Mouse (Mus musculus) retina, postnatal 1 day (tissue): ENCODE data around the gene St8sia1.
"Not testable (repeated sequence)": the region's sequence is repeated elsewhere in the genome, so short reads cannot be mapped to it uniquely, and the experiment has no call there.

ENCODE experiments used
- DNase-seq: peaks from one replicate; pipeline ENCODE4 v3.0.0-alpha.2; 2012

The St8sia1 gene

DNA sequence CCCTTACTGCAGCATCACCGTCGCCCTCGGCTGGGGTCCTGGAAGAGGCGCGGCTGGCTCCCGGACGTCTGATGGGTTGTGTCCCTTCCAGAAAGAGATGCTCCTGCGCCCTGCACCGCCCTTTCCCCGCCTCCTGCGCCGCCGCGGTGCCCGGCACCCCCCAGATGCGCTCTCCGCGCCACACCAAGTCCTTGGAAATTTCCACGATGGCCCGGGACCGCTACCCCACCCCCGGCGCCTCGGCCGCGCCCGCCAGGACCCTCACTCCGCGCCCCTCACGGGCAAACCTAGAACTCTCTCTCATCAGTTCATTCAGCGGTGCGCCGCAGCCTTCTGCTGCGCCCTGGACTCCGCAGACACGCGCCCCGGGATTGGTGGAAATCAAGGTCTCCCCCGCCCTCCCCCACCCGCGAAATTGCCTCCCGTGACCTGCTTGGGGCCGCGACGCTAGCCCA is at the start of gene St8sia1:
Gene St8sia1, minus strand, starts transcription at position 377 of the 455 bp plus-strand sequence.
- peak; percentile 86 for DNase-seq

DNA sequence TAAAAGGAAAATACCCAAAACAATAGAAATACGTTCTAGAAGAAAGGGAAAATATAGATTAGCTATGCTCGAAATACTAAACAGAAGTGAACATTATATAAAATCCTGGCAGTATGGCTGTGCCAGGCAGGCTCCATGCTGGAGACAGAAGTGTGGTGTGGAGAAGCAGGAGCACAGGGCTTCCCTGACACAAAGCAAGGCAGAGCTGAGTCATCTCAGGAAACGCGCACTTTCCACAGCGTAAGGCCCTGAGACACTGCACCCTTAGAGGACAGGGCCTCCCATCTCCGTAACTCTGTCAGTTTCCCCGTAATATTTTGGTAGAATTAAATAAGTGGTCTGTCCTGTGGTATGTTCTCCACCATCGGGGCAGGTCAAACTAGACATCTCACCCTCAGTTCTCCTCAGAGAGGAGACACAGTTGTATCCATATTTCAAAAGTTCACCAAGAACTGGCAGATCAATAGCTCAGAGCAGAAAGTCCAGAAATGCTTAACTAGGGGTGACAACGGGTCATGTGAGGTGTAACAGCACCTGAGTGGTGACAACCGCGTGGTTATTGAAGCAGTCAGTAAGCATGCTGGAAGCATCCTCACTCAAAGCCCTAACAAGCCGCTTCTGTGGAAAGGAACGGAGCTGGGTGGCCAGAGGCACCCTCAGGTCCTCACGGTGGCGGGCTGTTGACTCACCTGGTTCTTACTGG is 48.4 kb upstream of the St8sia1 start:
- DNase-seq: no peak

DNA sequence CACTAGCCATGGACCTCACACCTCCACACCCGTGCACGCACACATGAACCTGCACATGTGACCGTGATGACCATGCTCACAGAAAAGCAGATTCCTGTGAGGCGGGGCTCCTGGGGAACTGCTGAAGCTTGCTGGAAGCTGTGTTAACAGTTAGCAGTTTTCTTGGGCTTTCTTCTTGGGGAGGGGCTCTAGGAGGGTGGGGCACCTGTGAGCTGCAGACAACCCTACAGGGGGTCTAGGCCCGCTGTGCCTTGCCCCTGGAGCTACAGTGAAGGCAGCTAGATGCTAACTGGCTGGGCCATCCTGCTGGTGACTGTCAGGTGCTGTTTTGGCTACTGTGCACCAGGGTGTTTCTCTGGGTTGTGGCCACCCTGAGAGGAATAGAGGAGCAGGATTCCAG is 44.6 kb upstream of the St8sia1 start:
- no peak for DNase-seq

DNA sequence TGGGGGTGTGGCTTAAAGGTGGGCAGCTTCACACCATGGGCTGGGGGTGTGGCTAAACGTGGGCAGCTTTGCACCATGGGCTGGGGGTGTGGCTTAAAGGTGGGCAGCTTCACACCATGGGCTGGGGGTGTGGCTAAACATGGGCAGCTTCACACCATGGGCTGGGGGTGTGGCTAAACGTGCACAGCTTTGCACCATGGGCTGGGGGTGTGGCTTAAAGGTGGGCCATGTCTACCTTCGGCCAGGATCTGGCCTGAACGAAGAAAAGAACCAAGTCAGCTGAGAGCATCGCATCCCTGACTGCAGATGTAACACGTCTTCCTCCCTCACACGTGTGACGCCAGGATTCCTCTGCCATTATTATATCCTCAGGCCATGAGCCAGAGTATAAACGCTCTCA is 41.0 kb upstream of the St8sia1 start:
- not testable (repeated sequence) for DNase-seq

DNA sequence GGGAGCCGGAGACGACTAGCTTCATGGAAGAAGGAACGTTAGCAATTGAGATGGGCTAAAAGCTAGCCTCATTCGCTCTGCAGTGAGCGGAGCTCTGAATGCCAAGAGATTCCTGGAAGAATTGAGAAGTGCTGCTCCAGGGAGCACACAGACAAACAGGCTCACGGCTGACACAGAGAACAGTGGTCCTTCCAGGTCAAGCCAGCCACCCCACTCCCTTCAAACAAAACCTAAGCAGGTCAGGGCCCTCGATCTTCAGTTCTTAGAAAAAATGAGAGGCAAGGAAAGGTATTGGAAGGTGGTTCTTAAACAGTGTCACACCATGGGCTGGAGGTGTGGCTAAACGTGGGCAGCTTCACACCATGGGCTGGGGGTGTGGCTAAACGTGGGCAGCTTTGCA is 40.5 kb upstream of the St8sia1 start:
- no peak for DNase-seq

DNA sequence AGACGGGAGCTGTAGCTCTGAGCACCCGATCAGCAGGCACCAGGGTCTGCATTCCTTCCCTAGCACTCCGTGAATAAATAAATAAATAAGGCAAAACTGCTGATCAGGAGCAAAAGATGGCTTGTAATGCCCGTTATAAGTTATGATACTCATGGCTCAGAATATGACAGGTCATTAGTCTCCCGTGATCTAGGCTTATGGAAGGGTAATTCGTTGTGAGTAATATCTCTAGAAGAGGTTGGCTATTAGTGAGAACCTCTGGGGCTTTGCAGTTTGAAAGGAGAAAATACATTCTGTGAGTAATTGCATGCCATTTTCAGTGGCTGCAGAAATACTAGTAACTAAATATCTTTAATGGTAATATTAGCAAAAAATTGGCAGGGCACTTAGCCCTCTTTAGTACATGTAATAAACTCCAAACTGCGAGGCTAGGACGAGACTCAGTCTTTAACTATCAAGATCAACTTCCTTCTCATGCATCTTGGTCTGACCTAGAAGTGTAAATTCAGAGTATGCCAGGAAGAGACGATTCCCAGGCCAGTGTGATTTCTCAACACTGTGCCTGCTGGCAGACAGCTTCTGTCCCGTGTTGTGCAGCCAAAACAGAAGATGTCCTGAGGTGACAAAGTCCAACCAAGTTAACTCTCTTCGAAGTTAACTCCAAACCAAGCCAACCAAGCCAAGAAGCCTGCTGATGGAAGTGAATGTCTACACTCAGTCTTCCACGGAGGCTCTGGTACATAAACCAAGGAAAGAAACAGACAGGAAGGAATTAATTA is 34.2 kb upstream of the St8sia1 start:
- no peak for DNase-seq

DNA sequence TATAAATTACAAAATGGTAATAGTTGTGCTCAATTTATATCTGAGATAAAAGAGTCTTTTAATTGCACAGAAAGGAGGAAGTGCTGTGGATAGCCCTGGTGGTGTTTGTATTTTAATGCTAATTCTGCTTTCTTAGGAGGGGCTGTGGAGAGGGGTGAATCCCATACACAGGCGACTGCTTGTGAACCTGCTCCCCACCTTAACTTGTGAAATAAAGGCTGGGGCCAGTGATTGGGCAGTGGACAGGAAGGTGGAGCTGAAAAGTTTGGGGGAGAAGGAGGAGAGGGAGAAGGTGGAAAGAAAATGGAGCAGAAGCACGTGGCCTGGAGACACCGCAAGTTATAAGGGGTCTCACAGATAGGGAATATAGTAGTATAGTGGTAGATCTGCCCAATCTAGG is 32.6 kb upstream of the St8sia1 start:
- no peak for DNase-seq

DNA sequence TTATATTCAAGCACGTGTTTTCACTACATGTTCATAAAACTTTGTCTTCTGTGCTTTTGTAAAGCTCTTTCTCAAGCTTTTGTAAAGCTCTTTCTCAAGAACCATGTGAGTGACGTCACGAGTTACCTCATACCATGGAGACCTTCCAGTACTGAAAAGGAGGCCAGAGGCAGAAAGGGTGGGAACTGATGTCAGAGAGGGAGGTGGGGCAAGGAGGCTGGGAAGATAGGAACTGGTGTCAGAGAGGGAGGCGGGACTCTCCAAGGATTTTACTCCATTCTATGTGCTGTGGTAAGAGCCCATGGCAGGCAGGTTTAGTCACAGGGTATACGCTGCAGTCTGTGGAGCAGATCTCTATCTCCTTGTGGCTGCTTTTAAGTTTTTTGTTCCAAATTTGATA is 31.3 kb upstream of the St8sia1 start:
- DNase-seq: peak; percentile 50

DNA sequence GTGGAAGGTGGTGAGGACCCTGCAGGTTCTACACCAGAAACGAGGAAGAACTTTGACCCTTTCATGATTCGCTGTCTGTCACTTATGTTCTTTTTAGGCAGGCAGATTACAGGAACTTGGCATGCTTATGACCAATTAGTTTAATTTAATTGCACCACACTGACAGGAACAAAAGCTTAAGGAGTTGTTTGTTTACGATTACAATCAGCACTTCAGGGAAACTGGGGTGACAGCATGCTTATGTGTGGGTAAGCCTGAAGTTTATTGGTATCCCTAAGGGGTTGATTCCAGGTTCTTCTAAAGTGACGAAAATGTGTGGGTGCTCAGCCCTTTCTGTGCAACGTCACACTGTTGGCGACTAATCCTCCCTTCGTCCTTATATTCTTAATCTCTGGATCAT is 30.6 kb upstream of the St8sia1 start:
- DNase-seq: peak; percentile 76

DNA sequence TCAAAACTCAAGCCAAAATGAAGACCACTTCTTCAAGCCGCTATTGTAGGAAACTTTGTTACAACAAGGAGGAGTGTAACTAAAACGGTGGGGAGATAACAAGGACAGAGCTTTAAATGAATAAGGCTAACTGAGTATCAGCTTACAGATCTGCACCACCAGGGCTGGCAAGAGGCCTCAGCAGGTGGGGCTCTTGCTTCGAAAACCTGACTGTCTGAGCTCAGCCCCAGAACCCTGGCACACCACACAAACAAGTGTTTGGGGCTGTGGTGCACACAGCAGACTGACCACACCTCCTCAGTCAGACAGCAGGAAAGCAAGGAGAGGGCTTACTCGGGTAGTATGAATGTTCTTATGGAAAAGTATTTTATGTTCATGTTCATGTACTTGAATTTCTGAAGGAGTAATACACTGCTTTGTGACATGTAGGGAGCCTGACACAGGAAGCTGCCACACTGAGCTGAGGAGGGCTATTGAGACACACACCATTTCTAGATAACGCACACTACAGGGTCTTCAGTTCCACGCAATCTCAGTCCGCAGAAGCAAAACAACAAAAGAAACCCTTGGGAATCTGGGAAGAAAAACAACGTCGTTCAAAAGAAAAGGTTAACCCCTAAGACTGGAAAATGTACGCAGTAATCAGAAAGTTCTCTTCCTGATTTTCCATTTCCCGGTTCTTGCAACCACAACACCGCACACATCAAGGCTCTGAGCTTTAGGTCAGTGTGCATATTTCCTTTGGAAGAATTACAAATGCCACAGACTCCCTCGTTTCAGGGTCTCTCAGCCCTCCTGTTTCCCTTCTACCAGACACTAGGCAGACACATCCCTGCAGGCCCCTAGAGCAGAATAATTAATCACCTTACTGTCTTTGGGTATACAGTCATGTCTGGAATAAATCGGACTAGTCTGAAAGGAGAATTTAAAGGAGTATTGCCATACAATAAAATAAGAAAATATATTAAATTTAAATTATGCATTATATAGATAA is 29.8 kb upstream of the St8sia1 start:
- peak; percentile 33 for DNase-seq

DNA sequence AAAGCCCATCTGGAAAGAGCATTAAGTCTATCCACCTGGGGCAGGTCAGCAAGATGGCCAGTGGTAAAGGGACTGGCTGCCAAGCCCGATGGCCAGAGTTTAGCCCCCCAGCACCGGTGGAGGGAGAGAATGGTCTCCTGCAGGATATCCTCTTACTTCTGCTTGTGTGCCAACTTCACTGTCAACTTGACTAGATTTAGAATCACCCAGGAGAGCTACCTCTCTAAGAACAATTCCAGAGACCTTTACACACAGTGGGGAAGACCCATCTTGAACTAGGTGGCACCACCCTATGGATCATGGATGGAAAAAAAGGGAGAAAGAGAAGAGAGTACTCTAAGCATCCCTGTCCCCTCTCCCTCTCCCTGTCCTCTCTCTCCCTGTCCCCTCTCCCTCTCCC is 28.7 kb upstream of the St8sia1 start:
- no peak for DNase-seq

DNA sequence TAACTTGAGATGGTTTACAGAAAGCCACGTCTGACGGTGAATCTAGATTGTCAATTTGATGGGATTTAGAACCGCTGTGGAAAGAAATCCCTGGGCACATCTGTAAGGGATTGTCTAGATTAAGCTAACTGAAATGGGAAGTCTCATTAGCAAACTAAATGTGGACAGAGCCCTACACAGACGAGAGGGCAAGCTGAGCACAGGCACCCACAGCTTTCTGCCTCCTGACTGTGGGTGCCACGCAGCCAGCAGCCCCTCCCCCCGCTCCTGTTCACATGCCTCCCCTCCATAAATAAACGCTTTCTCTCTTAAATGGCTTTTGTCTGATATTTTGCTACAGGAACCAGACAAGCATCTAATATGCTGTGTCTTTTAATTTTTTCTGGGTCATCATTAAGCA is 27.8 kb upstream of the St8sia1 start:
- DNase-seq: no peak

DNA sequence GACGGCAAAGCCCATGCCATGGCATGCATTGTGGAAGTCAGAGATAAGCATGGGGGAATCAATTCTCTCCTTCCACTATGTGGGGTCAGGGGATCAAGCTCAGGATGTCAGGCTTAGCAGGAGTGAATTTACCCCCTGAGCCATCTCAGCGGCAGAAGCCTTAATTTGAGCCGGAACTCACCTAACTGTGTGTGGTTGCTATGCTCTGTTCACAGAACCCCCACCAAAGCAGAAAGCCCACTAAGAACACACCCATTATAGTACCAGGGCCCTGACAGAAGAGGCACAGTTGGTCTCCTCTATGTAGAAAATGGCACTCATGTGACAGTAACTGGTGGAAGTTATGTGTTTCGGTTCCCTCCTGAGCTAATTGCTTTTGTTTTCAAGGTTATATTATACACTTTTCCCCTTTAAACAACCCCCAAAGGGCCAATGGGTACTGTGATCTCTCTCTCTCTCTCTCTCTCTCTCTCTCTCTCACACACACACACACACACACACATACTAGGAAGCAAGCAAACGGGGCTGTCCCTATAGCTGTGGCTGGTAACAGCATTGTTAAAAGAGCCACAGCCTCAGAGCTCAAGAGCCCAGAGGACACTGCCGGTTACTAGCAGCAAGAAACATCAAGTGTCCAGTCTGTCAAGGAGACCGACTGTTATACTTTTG is 27.3 kb upstream of the St8sia1 start:
- peak; percentile 38 for DNase-seq

DNA sequence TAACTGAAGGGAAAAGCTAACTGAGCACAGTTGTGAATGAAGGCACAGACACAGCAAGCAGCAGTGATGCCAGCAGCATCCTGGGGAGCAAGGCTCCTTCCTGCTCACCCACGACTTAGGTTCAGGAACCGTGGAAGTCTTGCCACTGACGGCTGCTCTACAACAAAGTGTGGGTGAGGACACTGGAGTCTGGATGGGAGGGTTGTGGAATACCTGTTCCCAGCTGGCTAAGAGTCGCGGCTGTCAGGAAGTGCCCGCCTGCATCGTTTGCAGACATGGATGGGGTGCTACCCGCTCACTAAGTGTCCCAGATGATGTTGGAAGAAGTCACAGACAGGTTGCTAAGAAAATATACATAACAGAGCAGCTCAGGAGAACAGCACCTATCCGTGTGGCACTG is 26.3 kb upstream of the St8sia1 start:
- no peak for DNase-seq

DNA sequence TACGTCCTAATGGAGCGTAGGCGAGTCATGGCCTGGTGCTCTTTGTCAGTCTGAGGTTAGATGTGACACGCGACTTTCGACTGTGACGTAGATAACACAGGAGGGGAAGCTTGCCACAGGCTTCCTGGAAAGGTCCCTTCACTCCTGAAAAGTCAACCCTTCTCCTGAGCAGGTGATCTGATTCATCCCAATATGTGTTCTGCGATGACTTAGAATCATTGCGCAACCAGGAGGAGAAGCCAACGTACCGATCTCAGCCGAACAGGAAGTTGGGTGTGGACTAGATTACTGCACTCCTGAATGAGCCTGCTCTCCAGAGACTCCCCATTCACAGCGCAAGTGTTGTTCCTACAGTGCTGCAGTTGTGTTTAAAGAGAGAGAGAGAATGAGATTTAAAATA is 25.2 kb upstream of the St8sia1 start:
- no peak for DNase-seq

DNA sequence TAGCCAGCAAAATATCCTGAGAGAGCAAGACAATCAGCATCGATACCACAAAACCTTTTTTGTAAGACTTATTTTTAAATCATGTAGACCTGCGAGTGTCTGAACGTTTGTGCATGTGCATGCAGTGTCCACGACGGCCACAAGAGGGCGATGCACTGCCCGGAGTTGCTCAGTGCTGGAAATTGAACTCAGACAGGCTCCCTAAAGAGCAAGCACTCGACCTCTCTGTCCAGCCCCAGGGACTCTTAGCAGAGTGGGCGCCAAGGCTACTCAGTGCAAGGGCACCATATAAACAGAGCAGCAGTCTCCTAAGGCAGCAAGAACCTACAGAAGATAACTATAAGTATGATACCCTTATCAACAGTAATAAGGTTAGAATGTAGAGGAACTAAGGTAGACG is 24.5 kb upstream of the St8sia1 start:
- peak; percentile 71 for DNase-seq

DNA sequence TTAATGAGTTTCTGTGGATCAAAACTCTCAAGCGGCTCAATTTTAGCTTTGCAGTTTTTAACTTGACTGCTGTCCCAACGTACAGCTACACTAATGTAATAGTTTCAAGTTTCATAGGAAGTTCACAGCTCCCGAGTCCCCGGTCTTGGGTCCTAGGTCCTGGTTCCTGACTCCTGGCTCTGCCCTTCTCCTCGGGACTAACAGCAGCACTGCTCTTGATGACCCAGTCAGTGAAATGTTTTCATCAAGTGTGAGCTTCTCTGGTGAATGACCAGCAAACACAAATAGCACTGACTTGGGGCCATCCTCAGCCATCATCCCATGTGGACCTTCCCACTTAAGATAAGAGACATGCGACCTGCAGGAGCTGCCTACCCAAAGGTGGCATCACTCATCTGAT is 24.0 kb upstream of the St8sia1 start:
- DNase-seq: no peak

DNA sequence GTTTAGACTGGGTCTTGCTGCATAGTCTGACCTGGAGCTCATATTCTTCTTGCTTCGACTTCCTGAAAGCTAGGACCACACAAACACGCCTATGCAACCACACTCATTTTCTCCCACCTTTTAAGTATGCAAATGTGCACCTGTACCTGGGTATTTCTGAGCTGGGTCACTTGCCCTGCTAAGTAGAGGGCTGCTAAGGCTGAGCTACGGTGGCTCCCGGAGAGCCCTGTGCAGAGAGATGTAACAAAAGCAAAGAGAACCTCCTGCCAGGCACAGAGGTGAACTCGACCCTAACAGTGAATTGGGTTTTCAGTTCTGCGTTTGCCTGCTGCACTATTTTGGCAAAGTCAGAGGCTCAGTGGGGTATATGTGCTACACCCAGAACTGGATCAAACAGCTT is 23.4 kb upstream of the St8sia1 start:
- DNase-seq: no peak

DNA sequence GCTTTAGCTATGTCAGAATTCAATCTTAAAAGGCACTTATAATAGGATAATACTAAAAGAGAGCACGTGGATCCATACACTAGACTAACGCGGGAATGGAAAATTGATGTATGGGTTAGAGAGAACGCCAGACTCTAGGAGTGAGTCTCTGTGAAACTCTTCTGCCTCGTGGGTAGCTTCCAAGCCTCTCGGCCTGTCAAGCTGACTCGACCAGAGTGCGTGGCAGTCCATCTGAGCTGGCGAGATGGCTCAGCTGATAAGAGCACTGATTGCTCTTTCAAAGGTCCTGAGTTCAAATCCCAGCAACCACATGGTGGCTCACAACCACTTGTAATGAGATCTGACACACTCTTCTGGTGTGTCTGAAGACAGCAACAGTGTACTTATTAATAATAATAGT is 22.5 kb upstream of the St8sia1 start:
- DNase-seq: not testable (repeated sequence)

DNA sequence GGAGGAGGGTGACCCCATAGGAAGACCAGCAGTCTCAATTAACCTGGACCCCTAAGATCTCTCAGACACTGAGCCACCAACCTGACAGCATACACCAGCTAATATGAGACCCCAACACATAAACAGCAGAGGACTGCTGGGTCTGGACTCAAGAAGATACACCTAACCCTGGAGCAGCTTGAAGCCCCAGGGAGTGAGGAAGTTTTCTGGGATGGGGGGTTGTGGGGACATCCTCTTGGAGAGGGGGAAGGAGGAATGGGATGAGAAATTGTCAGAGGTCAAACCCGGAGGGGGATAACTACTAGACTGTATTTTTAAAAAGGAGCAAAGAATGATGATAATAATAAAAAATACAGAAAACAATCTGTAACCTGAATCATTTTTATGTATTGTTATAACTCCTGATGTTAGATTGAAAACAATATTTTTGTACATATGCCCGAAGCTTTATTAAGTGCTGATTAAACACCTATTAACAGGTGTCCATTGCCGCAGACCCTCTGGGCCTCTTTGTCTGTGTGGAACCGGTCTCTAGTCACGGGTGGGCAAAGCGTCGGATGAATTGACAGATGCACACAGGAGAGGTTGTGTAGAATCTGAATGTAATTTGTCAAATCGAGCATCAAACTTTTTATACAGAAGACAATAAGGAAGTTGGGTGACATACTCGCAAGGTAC is 21.4 kb upstream of the St8sia1 start:
- not testable (repeated sequence) for DNase-seq

DNA sequence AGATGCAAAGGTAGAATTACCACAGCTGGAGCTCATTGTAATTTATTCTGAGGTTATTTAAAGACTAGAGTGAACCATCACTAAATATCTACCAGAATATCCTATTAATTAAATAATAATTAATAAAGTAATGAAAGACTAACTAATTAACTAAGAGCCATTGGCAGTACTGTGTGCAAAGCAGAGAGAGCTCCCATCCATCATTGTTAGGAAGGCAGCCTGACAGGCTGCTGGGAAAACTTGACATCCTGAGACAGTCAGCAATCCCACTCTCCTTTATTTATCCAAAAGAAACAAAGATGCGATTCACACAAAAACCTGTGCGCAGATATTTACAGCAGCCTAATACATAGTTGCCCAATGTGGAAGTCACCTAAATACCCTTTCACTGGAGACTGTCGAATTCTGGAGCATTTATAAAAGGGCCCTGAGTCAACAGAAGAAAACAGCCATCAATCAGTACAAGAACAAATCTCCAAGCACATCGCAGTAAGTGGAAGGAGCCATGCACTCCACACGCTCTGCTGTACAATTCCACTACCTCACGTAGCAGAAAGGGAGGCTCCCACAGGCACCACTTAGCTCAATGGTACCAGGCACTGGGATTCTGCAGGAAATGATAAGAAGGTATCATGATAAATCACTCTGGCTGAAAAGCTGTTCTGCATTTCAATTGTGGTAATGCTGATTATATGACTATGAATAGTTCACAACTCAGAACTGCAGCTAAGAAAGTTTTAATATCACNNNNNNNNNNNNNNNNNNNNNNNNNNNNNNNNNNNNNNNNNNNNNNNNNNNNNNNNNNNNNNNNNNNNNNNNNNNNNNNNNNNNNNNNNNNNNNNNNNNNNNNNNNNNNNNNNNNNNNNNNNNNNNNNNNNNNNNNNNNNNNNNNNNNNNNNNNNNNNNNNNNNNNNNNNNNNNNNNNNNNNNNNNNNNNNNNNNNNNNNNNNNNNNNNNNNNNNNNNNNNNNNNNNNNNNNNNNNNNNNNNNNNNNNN is 15.7 kb upstream of the St8sia1 start:
- DNase-seq: peak; percentile 57
